Mouse (Mus musculus) kidney, adult 2 months (tissue): ENCODE results near the gene Tnnc1.

Experiments used
- CTCF ChIP-seq: fragments of 200-500 bp; conservative IDR thresholded peaks from 2 replicates; pipeline ENCODE4 v1.5.1; 2011; ENCODE audit warnings: low read depth, mild to moderate bottlenecking, control low read depth, low read length, moderate library complexity, mixed read lengths; ENCODE audit not compliant: insufficient read depth, insufficient read length
- POLR2A ChIP-seq: fragments of 200-500 bp; IDR thresholded peaks from one replicate; pipeline ENCODE4 v1.6.1; 2011; ENCODE audit warnings: low read depth, low read length, control low read depth

DNA sequence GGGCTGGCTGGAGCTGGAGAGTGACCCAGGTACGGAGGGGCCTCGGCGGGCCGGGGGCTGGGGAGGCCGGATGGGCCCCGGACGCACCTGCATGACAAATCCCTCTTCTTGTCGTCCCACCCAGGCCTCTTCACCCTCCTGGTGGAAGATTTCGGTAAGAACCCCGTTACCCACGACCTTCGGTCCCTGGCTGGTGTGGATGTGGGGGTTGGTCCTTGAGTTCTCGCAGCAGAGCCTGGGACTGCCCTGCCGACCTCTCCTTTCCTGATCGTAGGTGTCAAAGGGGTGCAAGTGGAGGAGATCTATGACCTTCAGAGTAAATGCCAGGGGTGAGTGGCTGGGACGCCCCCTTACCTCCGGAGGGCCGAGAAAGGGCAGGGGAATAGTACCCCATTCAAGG lies 43.5 kb downstream of the Tnnc1 start:
- no peak for TF ChIP-seq CTCF
- TF ChIP-seq POLR2A: no peak
